Mouse (Mus musculus) embryonic stem cell, embryonic (primary cell): ENCODE data around the gene Snd1.

ENCODE experiments used
- CTCF ChIA-PET, 4 experiments: fragments of 300-600 bp in 2 of 4; fragments of 350-600 bp in 2 of 4; sonication (Branson Sonifier 250); formaldehyde crosslinking; loops; one replicate each; lab custom pipeline; 2022; ENCODE audit warnings: inconsistent platforms in 2 of 4; lab: Charles Lee
- POLR2A ChIA-PET, 4 experiments: fragments of 300-600 bp in 2 of 4; fragments of 350-600 bp in 2 of 4; sonication (Branson Sonifier 250); formaldehyde crosslinking; loops; one replicate each; lab custom pipeline; 2022; ENCODE audit warnings: antibody characterized with exemption in 4 of 4, inconsistent platforms in 1 of 4; lab: Charles Lee

The Snd1 gene

GRCm38 (mm10) chr6:28471284-28472035 lies 3.5 kb upstream of the Snd1 start:
- POLR2A ChIA-PET, result interaction anchor here in 2 of 4 experiments (2.7 kb wide), 2 partner anchors 8 to 9 kb away, joined by 7 to 10 read pairs; no protein-coding TSS in a partner anchor
- CTCF ChIA-PET, result interaction anchor here in 3 of 4 experiments (0.6 to 0.7 kb wide), 3 partner anchors 8 to 162 kb away, joined by 3 to 7 read pairs (median 4); no protein-coding TSS in a partner anchor

GRCm38 (mm10) chr6:28474211-28474610 lies 728 bp upstream of the Snd1 start:
- CTCF ChIA-PET, result interaction anchor here in 1 of 4 experiments (1.6 kb wide), 1 partner anchor 14 kb away, joined by 4 read pairs; no protein-coding TSS in a partner anchor
- POLR2A ChIA-PET, result interaction anchor here in 1 of 4 experiments (0.6 kb wide), 1 partner anchor 39 kb away, joined by 6 read pairs; no protein-coding TSS in a partner anchor

- CTCF ChIA-PET, result interaction anchor here in 3 of 4 experiments (0.6 to 1.1 kb wide), 6 partner anchors 9 to 73 kb away, joined by 3 to 9 read pairs (median 5); no protein-coding TSS in a partner anchor
- POLR2A ChIA-PET, result interaction anchor here in 3 of 4 experiments (0.6 to 3.1 kb wide), 155 partner anchors 8 to 1256 kb away, joined by 3 to 51 read pairs (median 4); partner anchors contain the start of genes Arf5 (in 2 of the 3), Fscn3 (in 2 of the 3), Gcc1 (in 2 of the 3) and Calu (in 1 of the 3)
Observed at GRCm38 (mm10) chr6:28479865-28480751, 5.2 kb downstream of the Snd1 start.

GRCm38 (mm10) chr6:28480752-28481492 lies 6.0 kb downstream of the Snd1 start:
- POLR2A ChIA-PET, result interaction anchor here in 3 of 4 experiments (0.7 to 3.1 kb wide), 42 partner anchors 10 to 867 kb away, joined by 3 to 51 read pairs (median 6); partner anchors contain the start of genes Fscn3 (in 2 of the 3), Gcc1 (in 2 of the 3), Calu (in 1 of the 3) and Hilpda (in 1 of the 3)
- CTCF ChIA-PET, result no interaction called here

GRCm38 (mm10) chr6:28482711-28483315 lies 7.9 kb downstream of the Snd1 start:
- ChIA-PET POLR2A (interaction anchor here in 3 of 4 experiments (0.6 to 3.7 kb wide), 5 partner anchors 16 to 624 kb away, joined by 5 to 18 read pairs (median 6); no protein-coding TSS in a partner anchor), CTCF (no interaction called here)

GRCm38 (mm10) chr6:28486008-28486407 lies 11.1 kb downstream of the Snd1 start:
- ChIA-PET POLR2A (interaction anchor here in 2 of 4 experiments (0.6 to 3.7 kb wide), 7 partner anchors 9 to 437 kb away, joined by 3 to 18 read pairs (median 3); no protein-coding TSS in a partner anchor), CTCF (interaction anchor here in 2 of 4 experiments (0.6 to 1.3 kb wide), 3 partner anchors 13 to 37 kb away, joined by 3 read pairs; no protein-coding TSS in a partner anchor)

- CTCF ChIA-PET, result interaction anchor here in 2 of 4 experiments (0.6 to 1.3 kb wide), 2 partner anchors 13 to 26 kb away, joined by 3 read pairs; no protein-coding TSS in a partner anchor
- POLR2A ChIA-PET, result interaction anchor here in 3 of 4 experiments (0.6 to 1.8 kb wide), 7 partner anchors 8 to 445 kb away, joined by 3 to 6 read pairs (median 3); no protein-coding TSS in a partner anchor
Observed at GRCm38 (mm10) chr6:28486471-28486870, 11.5 kb downstream of the Snd1 start.

- CTCF ChIA-PET, result interaction anchor here in 2 of 4 experiments (0.6 to 1.3 kb wide), 2 partner anchors 26 to 759 kb away, joined by 3 read pairs; no protein-coding TSS in a partner anchor
- POLR2A ChIA-PET, result interaction anchor here in 3 of 4 experiments (0.6 to 1.8 kb wide), 7 partner anchors 8 to 444 kb away, joined by 3 to 6 read pairs (median 3); no protein-coding TSS in a partner anchor
Observed at GRCm38 (mm10) chr6:28486905-28487304, 12.0 kb downstream of the Snd1 start.

GRCm38 (mm10) chr6:28488204-28488851 lies 13.4 kb downstream of the Snd1 start:
- CTCF ChIA-PET, result interaction anchor here in 1 of 4 experiments (0.6 kb wide), 1 partner anchor 9 kb away, joined by 9 read pairs; no protein-coding TSS in a partner anchor
- POLR2A ChIA-PET, result interaction anchor here in 2 of 4 experiments (0.6 to 1.4 kb wide), 6 partner anchors 8 to 1647 kb away, joined by 3 to 5 read pairs (median 3); no protein-coding TSS in a partner anchor

- CTCF ChIA-PET, result no interaction called here
Observed at GRCm38 (mm10) chr6:28490612-28491011, 15.7 kb downstream of the Snd1 start.

GRCm38 (mm10) chr6:28491198-28491597 lies 16.3 kb downstream of the Snd1 start:
- ChIA-PET POLR2A (interaction anchor here in 3 of 4 experiments (1.0 to 3.5 kb wide), 8 partner anchors 7 to 70 kb away, joined by 3 to 28 read pairs (median 4); no protein-coding TSS in a partner anchor), CTCF (interaction anchor here in 1 of 4 experiments (0.5 kb wide), 1 partner anchor 476 kb away, joined by 5 read pairs; no protein-coding TSS in a partner anchor)

More at GRCm38 (mm10) chr6:28490612-28491011, 15.7 kb downstream of the Snd1 start:
- POLR2A ChIA-PET, result interaction anchor here in 3 of 4 experiments (0.8 to 3.5 kb wide), 8 partner anchors 8 to 70 kb away, joined by 3 to 28 read pairs (median 4); no protein-coding TSS in a partner anchor

- POLR2A ChIA-PET, result interaction anchor here in 3 of 4 experiments (0.6 to 8.6 kb wide), 11 partner anchors 7 to 57 kb away, joined by 3 to 51 read pairs (median 6); no protein-coding TSS in a partner anchor
- CTCF ChIA-PET, result no interaction called here
Observed at GRCm38 (mm10) chr6:28497837-28498236, 22.9 kb downstream of the Snd1 start.

GRCm38 (mm10) chr6:28502576-28502975 lies 27.6 kb downstream of the Snd1 start:
- POLR2A ChIA-PET, result interaction anchor here in 2 of 4 experiments (1.0 to 8.6 kb wide), 5 partner anchors 9 to 23 kb away, joined by 3 to 51 read pairs (median 6); no protein-coding TSS in a partner anchor
- CTCF ChIA-PET, result no interaction called here

- POLR2A ChIA-PET, result interaction anchor here in 1 of 4 experiments (1.3 to 1.9 kb wide), 2 partner anchors 16 to 23 kb away, joined by 4 to 9 read pairs; no protein-coding TSS in a partner anchor
- CTCF ChIA-PET, result no interaction called here
Observed at GRCm38 (mm10) chr6:28503148-28503547, 28.2 kb downstream of the Snd1 start.

- ChIA-PET POLR2A (interaction anchor here in 2 of 4 experiments (0.8 to 1.2 kb wide), 2 partner anchors 20 to 25 kb away, joined by 3 to 6 read pairs; no protein-coding TSS in a partner anchor), CTCF (no interaction called here)
Observed at GRCm38 (mm10) chr6:28504611-28505010, 29.7 kb downstream of the Snd1 start.
